Mouse (Mus musculus): ENCODE results near the gene Pnpo. TPM values are rescaled to one million over a fixed set of nuclear protein-coding genes. Genes with fewer than 3 reads are reported as not detected.

The Pnpo gene
- polyA plus RNA-seq, 1 experiment from 2014 or later: 21.5 TPM

- ATAC-seq (ENCODE audit: low FRiP score): no peak
- H3K4me1 ChIP-seq: peaks cover 11% of the 10 kb centered on the region; the same call in 1 of the 2 replicates
- H3K9ac ChIP-seq: no peak overlapping the region
- H3K4me3 ChIP-seq: no peak overlapping the region
- no peak overlapping the region for H3K27ac ChIP-seq
- no peaks in the 10 kb centered on the region for H3K36me3 ChIP-seq
- peaks cover 27% of the 10 kb centered on the region for H3K27me3 ChIP-seq
- no peak overlapping the region for H3K4me2 ChIP-seq (replicated peaks)
- WGBS: 69% methylated on average over 8 of the region's 8 CpGs
- H3K9me3 ChIP-seq (replicated peaks): no peaks in the 10 kb centered on the region
Measured at GRCm38 (mm10) chr11:96931327-96932062, 12.3 kb downstream of the Pnpo start.

- ATAC-seq (ENCODE audit: low FRiP score): no peak
- no peak overlapping the region for H3K9ac ChIP-seq
- H3K36me3 ChIP-seq: no peaks in the 10 kb centered on the region
- H3K4me3 ChIP-seq: no peak overlapping the region
- no peaks in the 10 kb centered on the region for H3K9me3 ChIP-seq (replicated peaks)
- H3K27me3 ChIP-seq: peaks cover 27% of the 10 kb centered on the region
- no peak overlapping the region for H3K27ac ChIP-seq
- H3K4me1 ChIP-seq: peaks cover 11% of the 10 kb centered on the region; the same call in 1 of the 2 replicates
- H3K4me2 ChIP-seq (replicated peaks): no peak overlapping the region
- 65% methylated on average over 9 of the region's 9 CpGs for WGBS
Measured at GRCm38 (mm10) chr11:96929766-96930331, 13.9 kb downstream of the Pnpo start.

GRCm38 (mm10) chr11:96929096-96929765 is 14.6 kb downstream of the Pnpo start:
- Histone ChIP-seq H3K9ac (no peak overlapping the region), H3K4me1 (peaks cover 11% of the 10 kb centered on the region; the same call in 1 of the 2 replicates), H3K27me3 (peaks cover 27% of the 10 kb centered on the region), H3K9me3 (replicated peaks) (no peaks in the 10 kb centered on the region), H3K4me3 (no peak overlapping the region), H3K27ac (no peak overlapping the region), H3K4me2 (replicated peaks) (no peak overlapping the region), H3K36me3 (no peaks in the 10 kb centered on the region)
- WGBS: 16% methylated on average over 13 of the region's 13 CpGs
- ATAC-seq (ENCODE audit: low FRiP score): no peak

GRCm38 (mm10) chr11:96928691-96929090 is 15.1 kb downstream of the Pnpo start:
- 6% methylated on average over 5 of the region's 5 CpGs for WGBS
- no peak overlapping the region for H3K4me3 ChIP-seq
- no peaks in the 10 kb centered on the region for H3K36me3 ChIP-seq
- H3K9me3 ChIP-seq (replicated peaks): no peaks in the 10 kb centered on the region
- peaks cover 27% of the 10 kb centered on the region for H3K27me3 ChIP-seq
- ATAC-seq (ENCODE audit: low FRiP score): no peak
- H3K9ac ChIP-seq: no peak overlapping the region
- peaks cover 11% of the 10 kb centered on the region; the same call in 1 of the 2 replicates for H3K4me1 ChIP-seq
- no peak overlapping the region for H3K27ac ChIP-seq
- H3K4me2 ChIP-seq (replicated peaks): no peak overlapping the region

GRCm38 (mm10) chr11:96928088-96928487 is 15.7 kb downstream of the Pnpo start, which contains the start of gene Prr15l:
TSS of gene Prr15l (plus strand) at chr11:96928104.
- 75% methylated on average over 2 of the region's 2 CpGs for WGBS
- no peaks in the 10 kb centered on the region for H3K36me3 ChIP-seq
- no peak within 1 kb of the TSS for H3K4me2 ChIP-seq (replicated peaks)
- no peak for ATAC-seq (ENCODE audit: low FRiP score)
- no peak within 1 kb of the TSS for H3K27ac ChIP-seq
- H3K27me3 ChIP-seq: peaks cover 27% of the 10 kb centered on the region
- H3K4me1 ChIP-seq: peaks cover 11% of the 10 kb centered on the region; the same call in 1 of the 2 replicates
- no peak within 1 kb of the TSS for H3K4me3 ChIP-seq
- no peak within 1 kb of the TSS for H3K9ac ChIP-seq
- no peaks in the 10 kb centered on the region for H3K9me3 ChIP-seq (replicated peaks)

DNA sequence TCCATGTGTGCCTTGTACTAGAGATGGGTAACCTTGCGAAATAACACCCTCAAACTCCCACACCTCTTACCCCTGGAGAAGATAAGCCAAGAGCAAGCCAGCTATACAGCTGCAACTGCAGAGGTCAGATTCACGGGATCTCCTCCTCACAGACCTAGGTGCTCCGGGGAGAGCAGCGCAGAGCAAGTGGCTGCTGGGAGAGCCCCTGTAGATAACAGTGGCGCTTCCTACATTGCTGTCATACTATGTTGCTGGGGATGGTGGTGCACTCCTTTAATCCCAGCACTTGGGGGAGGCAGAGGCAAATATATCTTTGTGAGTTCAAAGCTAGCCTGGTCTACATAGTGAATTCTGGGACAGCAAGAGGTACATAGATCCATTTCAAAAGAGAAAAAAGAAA is 17.2 kb downstream of the Pnpo start:
- peaks cover 27% of the 10 kb centered on the region for H3K27me3 ChIP-seq
- no peaks in the 10 kb centered on the region for H3K9me3 ChIP-seq (replicated peaks)
- H3K4me2 ChIP-seq (replicated peaks): no peak overlapping the region
- no peak for ATAC-seq (ENCODE audit: low FRiP score)
- H3K36me3 ChIP-seq: no peaks in the 10 kb centered on the region
- H3K9ac ChIP-seq: no peak overlapping the region
- H3K4me3 ChIP-seq: no peak overlapping the region
- no peak overlapping the region for H3K27ac ChIP-seq
- 84% methylated on average over 5 of the region's 5 CpGs for WGBS
- H3K4me1 ChIP-seq: peaks cover 11% of the 10 kb centered on the region; the same call in 1 of the 2 replicates

- no peak overlapping the region for H3K4me2 ChIP-seq (replicated peaks)
- H3K36me3 ChIP-seq: no peaks in the 10 kb centered on the region
- H3K4me1 ChIP-seq: peaks cover 11% of the 10 kb centered on the region; the same call in 1 of the 2 replicates
- H3K9ac ChIP-seq: no peak overlapping the region
- no peak overlapping the region for H3K27ac ChIP-seq
- H3K4me3 ChIP-seq: no peak overlapping the region
- WGBS: 83% methylated on average over 12 of the region's 12 CpGs
- ATAC-seq (ENCODE audit: low FRiP score): no peak
- H3K27me3 ChIP-seq: peaks cover 27% of the 10 kb centered on the region
- no peaks in the 10 kb centered on the region for H3K9me3 ChIP-seq (replicated peaks)
Measured at GRCm38 (mm10) chr11:96925469-96926148, 18.2 kb downstream of the Pnpo start.

- H3K9ac ChIP-seq: no peak overlapping the region
- peaks cover 26% of the 10 kb centered on the region for H3K27me3 ChIP-seq
- no peak overlapping the region for H3K4me2 ChIP-seq (replicated peaks)
- no peak overlapping the region for H3K27ac ChIP-seq
- H3K4me3 ChIP-seq: no peak overlapping the region
- H3K36me3 ChIP-seq: no peaks in the 10 kb centered on the region
- peaks cover 11% of the 10 kb centered on the region; the same call in 1 of the 2 replicates for H3K4me1 ChIP-seq
- 84% methylated on average over 11 of the region's 11 CpGs for WGBS
- no peaks in the 10 kb centered on the region for H3K9me3 ChIP-seq (replicated peaks)
- no peak for ATAC-seq (ENCODE audit: low FRiP score)
Measured at GRCm38 (mm10) chr11:96924861-96925260, 18.9 kb downstream of the Pnpo start.

DNA sequence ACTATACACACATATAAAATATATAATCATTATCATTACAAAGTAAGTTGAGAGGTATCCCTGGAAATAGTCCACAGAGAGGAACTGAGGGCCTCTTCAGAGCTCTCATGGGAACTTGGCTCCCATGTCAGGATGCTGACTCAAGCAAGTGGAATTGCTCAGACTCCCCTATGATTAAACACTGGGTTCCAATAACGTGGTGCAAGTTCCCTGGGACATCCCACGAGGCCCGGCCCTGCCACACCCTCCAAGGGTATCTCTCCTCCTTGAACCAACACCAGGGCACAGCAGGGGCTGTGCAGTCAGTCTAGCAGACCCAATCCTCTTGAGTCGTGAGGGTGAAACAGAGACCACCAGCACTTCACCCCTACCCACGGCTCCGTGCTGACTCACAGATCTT is 24.8 kb downstream of the Pnpo start:
- no peak overlapping the region for H3K9ac ChIP-seq
- WGBS: 66% methylated on average over 6 of the region's 6 CpGs
- no peak overlapping the region for H3K4me3 ChIP-seq
- 0 out of 2 replicates have a peak, but pooled peaks cover 5% of the 10 kb centered on the region for H3K27me3 ChIP-seq
- peaks cover 14% of the 10 kb centered on the region for H3K4me1 ChIP-seq
- no peak overlapping the region for H3K4me2 ChIP-seq (replicated peaks)
- H3K27ac ChIP-seq: no peak overlapping the region
- ATAC-seq (ENCODE audit: low FRiP score): no peak
- no peaks in the 10 kb centered on the region for H3K9me3 ChIP-seq (replicated peaks)
- H3K36me3 ChIP-seq: no peaks in the 10 kb centered on the region

DNA sequence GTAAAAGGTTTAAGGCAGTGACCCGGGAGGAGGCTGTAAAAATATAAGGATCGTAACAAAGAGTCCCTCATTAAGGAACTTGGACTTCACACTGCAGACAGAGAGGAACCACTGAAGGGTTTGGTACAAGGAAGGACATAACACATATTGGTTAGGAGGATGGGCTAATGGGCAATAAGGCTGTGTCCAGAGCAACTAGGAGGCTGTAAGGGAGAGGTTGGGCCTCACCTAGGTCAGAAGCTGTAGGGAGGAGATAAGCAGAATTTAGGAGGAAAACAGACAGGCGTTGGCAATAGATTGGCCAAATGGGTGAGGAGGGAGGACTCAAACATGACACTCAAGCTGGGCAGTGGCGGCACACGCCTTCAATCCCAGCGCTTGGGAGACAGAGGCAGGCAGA is 26.4 kb downstream of the Pnpo start:
- Histone ChIP-seq H3K27ac (no peak overlapping the region), H3K36me3 (0 out of 2 replicates have a peak, but pooled peaks cover 8% of the 10 kb centered on the region), H3K9ac (no peak overlapping the region), H3K4me2 (replicated peaks) (no peak overlapping the region), H3K4me1 (peaks cover 14% of the 10 kb centered on the region), H3K4me3 (no peak overlapping the region), H3K9me3 (replicated peaks) (no peaks in the 10 kb centered on the region), H3K27me3 (0 out of 2 replicates have a peak, but pooled peaks cover 5% of the 10 kb centered on the region)
- 89% methylated on average over 6 of the region's 6 CpGs for WGBS
- no peak for ATAC-seq (ENCODE audit: low FRiP score)

DNA sequence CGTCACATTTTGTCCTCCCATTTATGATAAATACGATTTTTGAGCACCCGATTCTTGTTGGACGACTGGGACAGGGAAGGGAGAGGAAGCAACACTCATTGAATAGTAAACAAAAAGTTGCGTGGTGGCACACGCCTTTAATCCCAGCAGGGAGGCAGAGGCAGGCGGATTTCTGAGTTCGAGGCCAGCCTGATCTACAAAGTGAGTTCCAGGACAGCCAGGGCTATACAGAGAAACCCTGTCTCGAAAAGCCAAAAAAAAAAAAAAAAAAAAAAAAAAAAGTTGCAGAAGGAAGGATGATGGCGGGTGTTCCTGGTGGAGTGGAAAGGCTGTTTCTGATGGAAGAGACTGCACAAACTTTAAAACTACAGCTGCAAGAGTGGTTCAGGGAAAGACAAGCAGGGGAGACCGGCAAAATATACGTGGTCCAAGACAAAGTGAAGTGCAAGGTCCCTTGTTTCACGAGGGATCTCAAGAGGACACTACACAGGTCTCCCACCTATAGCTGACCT is 26.8 kb downstream of the Pnpo start:
- H3K36me3 ChIP-seq: peaks cover 13% of the 10 kb centered on the region; the same call in 1 of the 2 replicates
- 0 out of 2 replicates have a peak, but pooled peaks cover 5% of the 10 kb centered on the region for H3K27me3 ChIP-seq
- ATAC-seq (ENCODE audit: low FRiP score): no peak; the same call in 1 of the 2 replicates
- peak overlapping the region; percentile 87; the same call in 1 of the 2 replicates for H3K4me3 ChIP-seq
- peaks cover 14% of the 10 kb centered on the region for H3K4me1 ChIP-seq
- H3K4me2 ChIP-seq (replicated peaks): peak overlapping the region; percentile 41
- H3K27ac ChIP-seq: no peak overlapping the region
- H3K9me3 ChIP-seq (replicated peaks): no peaks in the 10 kb centered on the region
- WGBS: 29% methylated on average over 12 of the region's 13 CpGs
- no peak overlapping the region for H3K9ac ChIP-seq
